Mouse (Mus musculus): ENCODE measurements around the gene Zfp69. TPM values are rescaled to one million over a fixed set of nuclear protein-coding genes. Genes with fewer than 3 reads are reported as not detected.

The Zfp69 gene
- polyA plus RNA-seq, 1 experiment from 2014 or later = 6.4 TPM

GRCm38 (mm10) chr4:120968486-120968885 lies 17.0 kb upstream of the Zfp69 start:
- H3K4me3 ChIP-seq (replicated peaks) = no peak overlapping the region
- no peaks in the 10 kb centered on the region for H3K9me3 ChIP-seq
- WGBS = 89% methylated on average over 9 of the region's 9 CpGs
- ATAC-seq (ENCODE audit: insufficient read depth, low FRiP score, low read depth) = no peak
- H3K4me1 ChIP-seq = no peaks in the 10 kb centered on the region
- H3K9ac ChIP-seq = no peak overlapping the region
- no peaks in the 10 kb centered on the region for H3K27me3 ChIP-seq (replicated peaks)
- no peak overlapping the region for H3K27ac ChIP-seq
- peaks cover 7% of the 10 kb centered on the region; the same call in 1 of the 2 replicates for H3K36me3 ChIP-seq
- no peak overlapping the region for H3K4me2 ChIP-seq

GRCm38 (mm10) chr4:120955586-120955985 lies 4.1 kb upstream of the Zfp69 start:
- 89% methylated on average over 1 of the region's 1 CpGs for WGBS
- Histone ChIP-seq H3K9ac (no peak overlapping the region), H3K27me3 (replicated peaks) (no peaks in the 10 kb centered on the region), H3K4me1 (0 out of 2 replicates have a peak, but pooled peaks cover 3% of the 10 kb centered on the region), H3K4me3 (replicated peaks) (no peak overlapping the region), H3K36me3 (no peaks in the 10 kb centered on the region), H3K9me3 (no peaks in the 10 kb centered on the region), H3K4me2 (no peak overlapping the region), H3K27ac (no peak overlapping the region)
- ATAC-seq (ENCODE audit: insufficient read depth, low FRiP score, low read depth) = no peak

GRCm38 (mm10) chr4:120953667-120954066 lies 2.2 kb upstream of the Zfp69 start:
- Histone ChIP-seq H3K4me2 (no peak overlapping the region), H3K27ac (no peak overlapping the region), H3K27me3 (replicated peaks) (no peaks in the 10 kb centered on the region), H3K4me3 (replicated peaks) (no peak overlapping the region), H3K9me3 (no peaks in the 10 kb centered on the region), H3K4me1 (0 out of 2 replicates have a peak, but pooled peaks cover 4% of the 10 kb centered on the region), H3K9ac (no peak overlapping the region), H3K36me3 (no peaks in the 10 kb centered on the region)
- ATAC-seq (ENCODE audit: insufficient read depth, low FRiP score, low read depth) = no peak
- WGBS = 87% methylated on average over 1 of the region's 1 CpGs

- Histone ChIP-seq H3K9me3 (no peaks in the 10 kb centered on the region), H3K4me2 (no peak overlapping the region), H3K27ac (no peak overlapping the region), H3K36me3 (no peaks in the 10 kb centered on the region), H3K4me3 (replicated peaks) (no peak overlapping the region), H3K4me1 (0 out of 2 replicates have a peak, but pooled peaks cover 4% of the 10 kb centered on the region), H3K27me3 (replicated peaks) (no peaks in the 10 kb centered on the region), H3K9ac (no peak overlapping the region)
- 71% methylated on average over 4 of the region's 4 CpGs for WGBS
- no peak for ATAC-seq (ENCODE audit: insufficient read depth, low FRiP score, low read depth)
Observed at GRCm38 (mm10) chr4:120953038-120953437, 1.5 kb upstream of the Zfp69 start.

- H3K4me3 ChIP-seq (replicated peaks) = peak overlapping the region; percentile 64
- no peaks in the 10 kb centered on the region for H3K9me3 ChIP-seq
- peak overlapping the region; percentile 79 for H3K27ac ChIP-seq
- 36% methylated on average over 6 of the region's 6 CpGs for WGBS
- H3K4me2 ChIP-seq = peak overlapping the region; percentile 87
- peak overlapping the region; percentile 42; the same call in 1 of the 2 replicates for H3K9ac ChIP-seq
- H3K27me3 ChIP-seq (replicated peaks) = no peaks in the 10 kb centered on the region
- no peaks in the 10 kb centered on the region for H3K36me3 ChIP-seq
- 0 out of 2 replicates have a peak, but pooled peaks cover 4% of the 10 kb centered on the region for H3K4me1 ChIP-seq
- ATAC-seq (ENCODE audit: insufficient read depth, low FRiP score, low read depth) = no peak
Observed at GRCm38 (mm10) chr4:120952163-120952562, 664 bp upstream of the Zfp69 start.

- Histone ChIP-seq H3K27me3 (replicated peaks) (no peaks in the 10 kb centered on the region), H3K4me1 (0 out of 2 replicates have a peak, but pooled peaks cover 4% of the 10 kb centered on the region), H3K9ac (peak overlapping the region; percentile 66; the same call in 1 of the 2 replicates), H3K4me2 (peak overlapping the region; percentile 87), H3K27ac (peak overlapping the region; percentile 83), H3K4me3 (replicated peaks) (peak overlapping the region; percentile 64), H3K9me3 (no peaks in the 10 kb centered on the region), H3K36me3 (no peaks in the 10 kb centered on the region)
- 4% methylated on average over 20 of the region's 20 CpGs for WGBS
- ATAC-seq (ENCODE audit: insufficient read depth, low FRiP score, low read depth) = no peak; the same call in 1 of the 2 replicates
Observed at GRCm38 (mm10) chr4:120950763-120951427, 604 bp downstream of the Zfp69 start.

GRCm38 (mm10) chr4:120948938-120949337 lies 2.6 kb downstream of the Zfp69 start:
- no peaks in the 10 kb centered on the region for H3K36me3 ChIP-seq
- no peak overlapping the region for H3K9ac ChIP-seq
- H3K27ac ChIP-seq = no peak overlapping the region
- 64% methylated on average over 3 of the region's 3 CpGs for WGBS
- no peak overlapping the region for H3K4me3 ChIP-seq (replicated peaks)
- no peak for ATAC-seq (ENCODE audit: insufficient read depth, low FRiP score, low read depth)
- no peaks in the 10 kb centered on the region for H3K27me3 ChIP-seq (replicated peaks)
- no peak overlapping the region for H3K4me2 ChIP-seq
- 0 out of 2 replicates have a peak, but pooled peaks cover 4% of the 10 kb centered on the region for H3K4me1 ChIP-seq
- no peaks in the 10 kb centered on the region for H3K9me3 ChIP-seq

GRCm38 (mm10) chr4:120935006-120935405 lies 16.5 kb downstream of the Zfp69 start:
- ATAC-seq (ENCODE audit: insufficient read depth, low FRiP score, low read depth) = no peak
- Histone ChIP-seq H3K9me3 (no peaks in the 10 kb centered on the region), H3K27me3 (replicated peaks) (no peaks in the 10 kb centered on the region), H3K4me1 (no peaks in the 10 kb centered on the region), H3K4me2 (no peak overlapping the region), H3K27ac (no peak overlapping the region), H3K4me3 (replicated peaks) (no peak overlapping the region), H3K36me3 (no peaks in the 10 kb centered on the region), H3K9ac (no peak overlapping the region)
- 63% methylated on average over 3 of the region's 3 CpGs for WGBS

- H3K27ac ChIP-seq = no peak overlapping the region
- no peak overlapping the region for H3K9ac ChIP-seq
- no peak overlapping the region for H3K4me2 ChIP-seq
- H3K9me3 ChIP-seq = no peaks in the 10 kb centered on the region
- no peaks in the 10 kb centered on the region for H3K36me3 ChIP-seq
- H3K27me3 ChIP-seq (replicated peaks) = no peaks in the 10 kb centered on the region
- WGBS = 94% methylated on average over 18 of the region's 18 CpGs
- ATAC-seq (ENCODE audit: insufficient read depth, low FRiP score, low read depth) = no peak
- no peak overlapping the region for H3K4me3 ChIP-seq (replicated peaks)
- no peaks in the 10 kb centered on the region for H3K4me1 ChIP-seq
Observed at GRCm38 (mm10) chr4:120930736-120931135, 20.8 kb downstream of the Zfp69 start.

GRCm38 (mm10) chr4:120928686-120929085 lies 22.8 kb downstream of the Zfp69 start:
- H3K36me3 ChIP-seq = no peaks in the 10 kb centered on the region
- no peak for ATAC-seq (ENCODE audit: insufficient read depth, low FRiP score, low read depth)
- WGBS = 82% methylated on average over 3 of the region's 3 CpGs
- H3K4me3 ChIP-seq (replicated peaks) = no peak overlapping the region
- peaks cover 3% of the 10 kb centered on the region; the same call in 1 of the 2 replicates for H3K4me1 ChIP-seq
- H3K27ac ChIP-seq = no peak overlapping the region
- H3K4me2 ChIP-seq = no peak overlapping the region
- H3K27me3 ChIP-seq (replicated peaks) = no peaks in the 10 kb centered on the region
- H3K9ac ChIP-seq = no peak overlapping the region
- no peaks in the 10 kb centered on the region for H3K9me3 ChIP-seq

GRCm38 (mm10) chr4:120925386-120925785 lies 26.1 kb downstream of the Zfp69 start:
- H3K4me3 ChIP-seq (replicated peaks) = peak overlapping the region; percentile 72
- H3K36me3 ChIP-seq = peaks cover 18% of the 10 kb centered on the region
- ATAC-seq (ENCODE audit: insufficient read depth, low FRiP score, low read depth) = no peak
- H3K27ac ChIP-seq = peak overlapping the region; percentile 89
- WGBS = 14% methylated on average over 3 of the region's 3 CpGs
- no peaks in the 10 kb centered on the region for H3K9me3 ChIP-seq
- H3K27me3 ChIP-seq (replicated peaks) = no peaks in the 10 kb centered on the region
- H3K4me1 ChIP-seq = peaks cover 3% of the 10 kb centered on the region; the same call in 1 of the 2 replicates
- H3K9ac ChIP-seq = peak overlapping the region; percentile 42; the same call in 1 of the 2 replicates
- H3K4me2 ChIP-seq = peak overlapping the region; percentile 62

- Histone ChIP-seq H3K4me2 (peak within 1 kb of the TSS; percentile 62), H3K27me3 (replicated peaks) (no peaks in the 10 kb centered on the region), H3K4me3 (replicated peaks) (peak within 1 kb of the TSS; percentile 72), H3K36me3 (peaks cover 19% of the 10 kb centered on the region), H3K9ac (peak within 1 kb of the TSS; percentile 68), H3K4me1 (peaks cover 3% of the 10 kb centered on the region; the same call in 1 of the 2 replicates), H3K27ac (peak within 1 kb of the TSS; percentile 89), H3K9me3 (no peaks in the 10 kb centered on the region)
- peak; percentile 99 for ATAC-seq (ENCODE audit: insufficient read depth, low FRiP score, low read depth)
- WGBS = under 1% methylated on average over 33 of the region's 33 CpGs
Observed at GRCm38 (mm10) chr4:120924554-120925299, 26.8 kb downstream of the Zfp69 start, which contains the start of gene Exo5. Gene Exo5 (minus strand): TSS chr4:120925017.
